Mouse (Mus musculus) 416B (cell line): Measurements from ENCODE around the gene Uevld.
"Not testable (repeated sequence)": the region's sequence is repeated elsewhere in the genome, so short reads cannot be mapped to it uniquely, and the experiment has no call there.

Experiments used
- DNase-seq: peaks from one replicate; pipeline ENCODE4 v3.0.0; 2011; ENCODE audit warnings: low read depth

Uevld gene

GRCm38 (mm10) chr7:46969898-46970297 lies 11.6 kb upstream of the Uevld start:
- no peak for DNase-seq

GRCm38 (mm10) chr7:46964070-46964469 lies 5.7 kb upstream of the Uevld start:
- peak; percentile 63 for DNase-seq

- DNase-seq, result peak; percentile 90
Measured at GRCm38 (mm10) chr7:46962806-46963618, 4.7 kb upstream of the Uevld start.

- no peak for DNase-seq
Measured at GRCm38 (mm10) chr7:46962132-46962531, 3.8 kb upstream of the Uevld start.

GRCm38 (mm10) chr7:46960991-46961390 lies 2.7 kb upstream of the Uevld start:
- peak; percentile 58 for DNase-seq

GRCm38 (mm10) chr7:46958853-46959252 lies 526 bp upstream of the Uevld start:
- DNase-seq, result no peak

- DNase-seq, result peak; percentile 78
Measured at GRCm38 (mm10) chr7:46935847-46936246, 22.5 kb downstream of the Uevld start.

- DNase-seq, result peak; percentile 52
Measured at GRCm38 (mm10) chr7:46934788-46935187, 23.5 kb downstream of the Uevld start.

- no peak for DNase-seq
Measured at GRCm38 (mm10) chr7:46931370-46931769, 27.0 kb downstream of the Uevld start.

GRCm38 (mm10) chr7:46928291-46928690 lies 30.0 kb downstream of the Uevld start:
- peak; percentile 80 for DNase-seq

GRCm38 (mm10) chr7:46922075-46922474 lies 36.3 kb downstream of the Uevld start:
- peak; percentile 49 for DNase-seq

- DNase-seq, result peak; percentile 91
Measured at GRCm38 (mm10) chr7:46919551-46920176, 38.7 kb downstream of the Uevld start, which contains the start of gene Tsg101. Gene Tsg101, minus strand, starts transcription at chr7:46919969.

GRCm38 (mm10) chr7:46918678-46919371 lies 39.5 kb downstream of the Uevld start:
- DNase-seq, result peak; percentile 56

GRCm38 (mm10) chr7:46916376-46916775 lies 42.0 kb downstream of the Uevld start:
- peak; percentile 75 for DNase-seq

GRCm38 (mm10) chr7:46911250-46911649 lies 47.1 kb downstream of the Uevld start:
- peak; percentile 18 for DNase-seq

- no peak for DNase-seq
Measured at GRCm38 (mm10) chr7:46899343-46899742, 59.0 kb downstream of the Uevld start.

- peak; percentile 49 for DNase-seq
Measured at GRCm38 (mm10) chr7:46895511-46895910, 62.8 kb downstream of the Uevld start.

- DNase-seq, result peak; percentile 95
Measured at GRCm38 (mm10) chr7:46883304-46883703, 75.0 kb downstream of the Uevld start.

- DNase-seq, result not testable (repeated sequence)
Measured at GRCm38 (mm10) chr7:46881941-46882340, 76.4 kb downstream of the Uevld start.

- peak; percentile 92 for DNase-seq
Measured at GRCm38 (mm10) chr7:46880992-46881391, 77.3 kb downstream of the Uevld start.

GRCm38 (mm10) chr7:46879851-46880250 lies 78.5 kb downstream of the Uevld start:
- DNase-seq, result peak; percentile 37

- peak; percentile 74 for DNase-seq
Measured at GRCm38 (mm10) chr7:46877255-46877654, 81.1 kb downstream of the Uevld start.

- no peak for DNase-seq
Measured at GRCm38 (mm10) chr7:46876841-46877240, 81.5 kb downstream of the Uevld start.
